Mouse (Mus musculus): ENCODE data around the gene Cwc22. TPM values are rescaled to one million over a fixed set of nuclear protein-coding genes. Genes with fewer than 3 reads are reported as not detected.

Gene Cwc22
- polyA plus RNA-seq, 1 experiment from 2014 or later: 28.8 TPM

GRCm38 (mm10) chr2:77872676-77873075, 73.5 kb downstream of the Cwc22 start:
- DNase-seq (ENCODE audit: low spot score): no peak
- 72% methylated on average over 2 of the region's 2 CpGs for WGBS
- no peaks in the 10 kb centered on the region for H3K4me1 ChIP-seq (replicated peaks)
- no peak overlapping the region for H3K4me3 ChIP-seq
- H3K27me3 ChIP-seq (ENCODE audit: insufficient read depth, poor library complexity, severe bottlenecking): no peaks in the 10 kb centered on the region
- no peaks in the 10 kb centered on the region for H3K36me3 ChIP-seq
- H3K9me3 ChIP-seq: no peaks in the 10 kb centered on the region
- no peak overlapping the region for H3K27ac ChIP-seq

DNA sequence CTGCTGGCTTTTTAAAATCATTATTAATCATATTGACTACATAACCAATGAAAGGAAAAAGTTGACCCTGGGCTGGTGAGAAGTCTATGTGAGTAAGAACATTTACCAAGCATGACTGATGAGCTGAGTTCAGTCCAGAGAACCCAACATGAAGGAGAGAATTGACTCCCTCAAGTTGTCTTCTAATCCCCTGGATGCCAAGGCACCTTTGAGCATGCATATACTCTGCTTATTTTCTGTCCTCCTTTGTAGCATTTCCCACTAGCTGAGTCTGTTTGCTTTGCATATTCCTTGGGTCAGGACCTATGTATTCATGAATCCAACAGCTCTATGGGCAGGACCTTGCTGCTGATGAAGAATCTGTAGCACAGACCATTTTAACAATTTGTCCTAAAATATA, 75.0 kb downstream of the Cwc22 start:
- Histone ChIP-seq H3K27ac (no peak overlapping the region), H3K4me1 (replicated peaks) (no peaks in the 10 kb centered on the region), H3K9me3 (no peaks in the 10 kb centered on the region), H3K27me3 (ENCODE audit: insufficient read depth, poor library complexity, severe bottlenecking) (no peaks in the 10 kb centered on the region), H3K36me3 (no peaks in the 10 kb centered on the region), H3K4me3 (no peak overlapping the region)
- DNase-seq (ENCODE audit: low spot score): no peak

DNA sequence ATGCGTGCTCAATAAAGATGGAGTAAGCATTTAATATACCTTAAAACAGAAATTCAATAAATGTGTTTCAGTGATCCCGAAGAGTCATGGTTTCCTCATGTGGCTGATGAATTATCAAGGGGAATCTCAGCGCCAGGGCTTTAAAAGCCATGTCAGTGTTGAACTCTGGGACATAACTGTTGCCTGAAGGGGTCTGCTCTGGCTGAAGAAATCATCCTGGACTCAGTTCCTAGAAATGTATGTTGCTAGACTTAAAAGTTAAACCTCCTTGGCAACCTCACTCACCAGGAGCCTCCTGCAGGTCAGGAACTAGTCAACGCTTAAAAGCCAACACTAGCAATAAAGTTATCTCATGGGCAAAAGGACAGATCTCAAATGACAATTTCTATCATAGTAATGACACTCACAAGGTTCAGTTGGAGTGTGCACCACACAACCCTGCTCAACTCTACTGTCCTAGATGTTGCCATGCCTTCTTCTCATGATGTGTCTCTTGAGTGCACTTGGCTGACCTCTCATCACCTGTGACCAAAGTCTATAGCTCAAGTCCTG, 76.4 kb downstream of the Cwc22 start:
- DNase-seq (ENCODE audit: low spot score): no peak
- Histone ChIP-seq H3K36me3 (no peaks in the 10 kb centered on the region), H3K4me3 (no peak overlapping the region), H3K4me1 (replicated peaks) (no peaks in the 10 kb centered on the region), H3K27me3 (ENCODE audit: insufficient read depth, poor library complexity, severe bottlenecking) (no peaks in the 10 kb centered on the region), H3K27ac (no peak overlapping the region), H3K9me3 (no peaks in the 10 kb centered on the region)
- 89% methylated on average over 4 of the region's 4 CpGs for WGBS

- Histone ChIP-seq H3K4me1 (replicated peaks) (no peaks in the 10 kb centered on the region), H3K36me3 (no peaks in the 10 kb centered on the region)
- 82% methylated on average over 6 of the region's 6 CpGs for WGBS
These were observed 82.2 kb downstream of the Cwc22 start for GRCm38 (mm10) chr2:77863934-77864333.

GRCm38 (mm10) chr2:77863522-77863921, 82.7 kb downstream of the Cwc22 start:
- no peaks in the 10 kb centered on the region for H3K4me1 ChIP-seq (replicated peaks)
- WGBS: 80% methylated on average over 15 of the region's 15 CpGs
- no peak for DNase-seq (ENCODE audit: low spot score)
- no peak overlapping the region for H3K27ac ChIP-seq
- no peaks in the 10 kb centered on the region for H3K36me3 ChIP-seq
- H3K4me3 ChIP-seq: no peak overlapping the region
- H3K9me3 ChIP-seq: no peaks in the 10 kb centered on the region
- H3K27me3 ChIP-seq (ENCODE audit: insufficient read depth, poor library complexity, severe bottlenecking): no peaks in the 10 kb centered on the region

More at GRCm38 (mm10) chr2:77863934-77864333, 82.2 kb downstream of the Cwc22 start:
- no peaks in the 10 kb centered on the region for H3K9me3 ChIP-seq
- H3K4me3 ChIP-seq: no peak overlapping the region
- no peaks in the 10 kb centered on the region for H3K27me3 ChIP-seq (ENCODE audit: insufficient read depth, poor library complexity, severe bottlenecking)
- no peak overlapping the region for H3K27ac ChIP-seq
- DNase-seq (ENCODE audit: low spot score): peak; percentile 6

- Histone ChIP-seq H3K27me3 (ENCODE audit: insufficient read depth, poor library complexity, severe bottlenecking) (no peaks in the 10 kb centered on the region), H3K9me3 (no peaks in the 10 kb centered on the region), H3K27ac (no peak overlapping the region), H3K4me1 (replicated peaks) (no peaks in the 10 kb centered on the region), H3K4me3 (no peak overlapping the region), H3K36me3 (no peaks in the 10 kb centered on the region)
- WGBS: 66% methylated on average over 6 of the region's 6 CpGs
- no peak for DNase-seq (ENCODE audit: low spot score)
These were observed 104.7 kb downstream of the Cwc22 start for GRCm38 (mm10) chr2:77841464-77841863.

- Histone ChIP-seq H3K9me3 (no peaks in the 10 kb centered on the region), H3K4me1 (replicated peaks) (no peaks in the 10 kb centered on the region), H3K27ac (no peak overlapping the region), H3K4me3 (no peak overlapping the region), H3K27me3 (ENCODE audit: insufficient read depth, poor library complexity, severe bottlenecking) (no peaks in the 10 kb centered on the region), H3K36me3 (no peaks in the 10 kb centered on the region)
- WGBS: 92% methylated on average over 17 of the region's 17 CpGs
- no peak for DNase-seq (ENCODE audit: low spot score)
These were observed 106.6 kb downstream of the Cwc22 start for GRCm38 (mm10) chr2:77839587-77839986.

GRCm38 (mm10) chr2:77838688-77839087, 107.5 kb downstream of the Cwc22 start:
- H3K27ac ChIP-seq: no peak overlapping the region
- H3K4me3 ChIP-seq: no peak overlapping the region
- no peaks in the 10 kb centered on the region for H3K9me3 ChIP-seq
- WGBS: 85% methylated on average over 1 of the region's 1 CpGs
- no peaks in the 10 kb centered on the region for H3K4me1 ChIP-seq (replicated peaks)
- no peak for DNase-seq (ENCODE audit: low spot score)
- no peaks in the 10 kb centered on the region for H3K36me3 ChIP-seq
- no peaks in the 10 kb centered on the region for H3K27me3 ChIP-seq (ENCODE audit: insufficient read depth, poor library complexity, severe bottlenecking)

GRCm38 (mm10) chr2:77835781-77836180, 110.4 kb downstream of the Cwc22 start:
- DNase-seq (ENCODE audit: low spot score): no peak
- no peaks in the 10 kb centered on the region for H3K36me3 ChIP-seq
- no peaks in the 10 kb centered on the region for H3K9me3 ChIP-seq
- H3K4me3 ChIP-seq: no peak overlapping the region
- 58% methylated on average over 3 of the region's 3 CpGs for WGBS
- no peaks in the 10 kb centered on the region for H3K27me3 ChIP-seq (ENCODE audit: insufficient read depth, poor library complexity, severe bottlenecking)
- H3K27ac ChIP-seq: no peak overlapping the region
- H3K4me1 ChIP-seq (replicated peaks): no peaks in the 10 kb centered on the region

Other genes with a start within 250 kb of the Cwc22 start
- gene Zfp385b, start 126.7 kb downstream of the Cwc22 start, polyA plus RNA-seq (2016; fragmentation: Nextera tagmentation; extraction: Ambion mirVana): 0.88 and 1.1 TPM in 2 replicates